Mouse (Mus musculus): ENCODE measurements at regions not wholly inside any gene's neighbourhood (a gene's known extent, or its start where the extent isn't known, plus 50 kb on each side); places are given as distances from the start of the nearest gene placed in this dataset.
A peak's percentile ranks its signal among the peaks of the same experiment; 100 is the strongest.

DNA sequence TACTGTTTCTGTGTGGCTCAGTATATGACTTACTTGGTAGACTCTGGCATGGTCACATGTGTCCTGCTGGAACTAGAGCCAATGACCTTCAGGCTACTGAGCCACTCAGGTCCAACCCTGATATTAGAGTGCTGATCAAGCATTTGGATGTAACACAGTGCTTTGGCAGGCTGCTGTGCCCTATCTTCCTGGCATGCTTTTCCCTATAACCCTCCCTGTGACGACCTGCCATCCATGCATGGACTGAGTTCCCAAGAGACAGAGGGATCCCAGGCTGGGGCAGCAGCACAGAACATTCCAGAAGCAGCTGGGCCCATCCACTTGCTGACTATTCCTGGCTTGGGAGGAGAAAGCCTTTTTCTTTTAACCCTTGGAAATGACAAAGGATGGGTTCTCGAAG, 451.4 kb downstream of the Cd83 start:
- DNase-seq (ENCODE audit: low read depth, low spot score) = no peak

DNA sequence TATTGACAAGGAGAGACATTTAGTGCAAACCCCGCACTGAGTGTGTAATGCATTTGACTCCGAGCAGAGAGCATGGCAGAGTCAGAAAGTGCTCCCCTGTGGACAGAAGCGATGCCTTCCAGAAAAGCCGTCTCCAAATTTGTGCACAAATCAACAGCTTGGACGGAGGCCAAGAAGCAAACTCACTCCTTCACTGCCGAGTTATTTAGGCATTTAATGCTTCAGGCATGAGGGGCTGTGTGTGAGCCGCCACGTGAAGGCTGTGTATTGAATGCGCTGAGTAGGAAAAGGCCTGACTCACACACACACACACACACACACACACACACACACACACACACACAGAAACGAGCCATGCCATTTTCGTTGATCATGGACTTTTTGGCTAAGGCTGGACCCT, 453.7 kb downstream of the Cd83 start:
- no peak for DNase-seq (ENCODE audit: low read depth, low spot score)

DNA sequence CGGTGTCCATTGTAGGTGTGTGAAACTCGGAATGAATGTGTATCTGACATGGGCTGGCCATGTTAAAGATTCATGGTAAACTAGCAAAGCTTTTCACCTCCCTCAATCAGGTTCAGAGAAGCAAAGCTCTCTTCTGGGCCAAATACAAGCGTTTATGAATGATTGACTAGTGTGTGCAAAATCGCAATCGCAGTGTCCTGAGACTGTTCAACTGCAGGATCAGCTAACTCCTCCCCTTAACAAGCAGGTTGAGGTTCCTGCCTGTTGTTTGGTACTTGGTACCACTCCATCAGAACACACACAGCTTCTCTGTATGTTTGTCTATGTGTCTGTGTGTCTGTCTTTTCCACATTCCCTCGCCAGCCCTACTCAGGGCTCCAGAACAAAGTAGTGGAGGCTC, 458.6 kb downstream of the Cd83 start:
- no peak for DNase-seq (ENCODE audit: low read depth, low spot score)

DNA sequence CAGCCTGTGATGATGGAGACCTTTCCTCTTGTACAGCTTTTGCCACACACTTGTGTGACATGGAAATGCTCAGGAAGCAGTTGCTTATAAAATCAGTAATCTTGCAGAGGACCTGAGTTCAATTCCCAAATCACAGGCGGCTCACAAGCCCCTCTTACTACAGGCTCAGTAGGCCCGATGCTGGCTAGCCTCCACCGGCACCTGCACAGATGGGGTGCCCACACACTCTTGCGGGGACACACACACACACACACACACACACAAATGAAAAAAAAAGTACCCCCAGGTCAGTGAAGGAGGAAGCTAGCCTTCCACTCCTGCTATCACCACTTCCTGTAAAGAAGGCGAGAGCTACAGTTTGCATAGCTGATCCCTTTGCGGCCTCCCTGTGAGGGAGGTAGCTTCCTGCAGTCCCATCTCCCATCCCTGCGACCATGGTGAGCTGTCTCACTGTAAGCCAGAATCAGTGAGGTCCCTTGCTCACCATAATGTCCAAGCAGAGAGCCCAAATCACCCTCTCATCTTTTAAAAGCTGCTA, 462.2 kb downstream of the Cd83 start:
- DNase-seq (ENCODE audit: low read depth, low spot score) = no peak

DNA sequence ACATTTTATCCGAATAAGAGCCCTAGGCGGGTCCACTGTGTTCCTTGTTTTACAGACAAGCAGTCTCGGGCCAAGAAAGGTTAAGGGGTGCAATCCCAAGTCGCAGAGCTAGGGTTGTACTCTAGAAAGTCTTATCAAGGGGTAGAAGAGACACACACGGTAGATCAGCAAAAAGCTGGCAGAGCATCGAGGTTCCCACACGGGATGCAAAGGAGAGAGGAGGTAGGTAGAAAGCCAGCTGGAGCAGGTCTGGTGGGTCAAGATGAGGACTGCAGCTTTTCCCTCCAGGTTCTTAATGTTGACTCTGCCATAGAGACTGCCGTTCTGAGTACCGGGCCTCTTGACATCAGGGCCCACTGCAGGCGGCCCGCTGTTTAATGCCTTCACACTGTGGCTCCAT, 463.3 kb downstream of the Cd83 start:
- DNase-seq (ENCODE audit: low read depth, low spot score) = no peak

DNA sequence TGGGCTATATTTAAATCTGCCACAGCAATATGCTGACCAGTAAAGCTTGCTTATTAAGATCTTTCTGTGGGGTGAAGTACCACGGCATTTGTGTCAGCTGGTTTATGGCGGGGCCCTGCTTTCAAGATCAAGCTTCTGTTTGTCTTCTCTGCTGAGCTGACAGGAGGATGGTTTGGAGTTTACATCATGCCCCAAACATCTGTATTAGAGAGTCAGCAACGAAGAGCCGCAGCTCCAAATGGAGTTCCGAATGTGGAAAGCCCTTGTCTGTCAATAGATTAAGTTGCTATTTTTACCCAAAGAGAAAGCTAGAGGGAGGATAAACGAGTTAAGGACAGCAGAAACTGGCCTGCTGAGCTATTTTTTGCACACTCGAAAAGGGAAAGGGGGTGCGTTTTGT, 463.8 kb downstream of the Cd83 start:
- DNase-seq (ENCODE audit: low read depth, low spot score) = no peak

DNA sequence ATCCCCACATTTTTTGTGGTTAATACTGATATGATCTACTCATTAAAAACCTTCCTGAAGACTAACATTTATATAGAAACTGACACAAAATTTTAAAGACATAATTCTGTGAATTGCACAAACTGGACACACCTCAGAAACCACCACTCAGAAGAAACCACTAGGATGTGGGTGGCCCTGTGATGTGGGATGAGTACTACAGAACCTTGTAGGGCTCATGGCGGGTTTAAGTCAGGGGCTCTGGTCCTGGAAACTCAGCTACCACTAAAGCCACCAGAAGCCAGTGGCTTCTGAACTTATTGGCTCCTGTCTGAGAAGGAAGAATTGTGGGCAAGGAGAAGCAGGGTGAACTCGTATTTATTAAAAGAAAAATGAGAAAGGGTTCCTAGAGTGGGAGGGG, 464.5 kb downstream of the Cd83 start:
- DNase-seq (ENCODE audit: low read depth, low spot score) = peak; percentile 37

DNA sequence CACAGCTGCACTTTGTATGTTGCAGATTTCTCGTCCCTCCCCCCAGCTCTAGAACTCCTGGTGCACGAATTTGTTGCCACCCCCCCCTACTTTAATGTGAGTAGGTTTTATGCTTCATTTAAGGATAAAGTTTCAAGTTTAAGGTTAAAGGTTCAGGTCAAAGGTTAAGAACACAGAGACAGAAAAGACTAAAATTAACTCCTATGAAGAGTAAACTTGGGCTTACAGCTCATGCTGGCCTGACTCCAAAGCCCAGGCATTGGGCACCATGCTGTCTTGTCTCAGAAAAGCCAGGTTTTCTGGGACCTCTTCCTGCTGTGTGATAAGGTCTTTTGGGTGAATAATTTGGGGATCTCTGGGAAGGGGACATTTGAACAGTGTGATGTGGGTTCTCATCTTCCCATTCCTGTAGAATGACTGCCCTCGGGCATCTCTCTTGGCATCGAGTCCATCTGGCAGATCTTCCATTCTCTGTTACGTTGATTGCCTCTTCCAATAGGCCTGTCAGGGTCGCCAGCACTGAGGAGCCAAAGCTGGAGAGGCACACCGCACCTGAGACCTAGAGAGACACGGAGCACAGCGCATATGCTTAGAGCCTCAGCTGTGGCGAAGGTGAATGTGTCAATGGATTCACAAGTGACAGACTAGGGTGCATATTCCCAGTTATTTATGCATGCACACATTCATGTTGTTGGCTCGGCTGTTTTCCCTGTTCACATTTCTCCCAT, 466.1 kb downstream of the Cd83 start:
- DNase-seq (ENCODE audit: low read depth, low spot score) = no peak

DNA sequence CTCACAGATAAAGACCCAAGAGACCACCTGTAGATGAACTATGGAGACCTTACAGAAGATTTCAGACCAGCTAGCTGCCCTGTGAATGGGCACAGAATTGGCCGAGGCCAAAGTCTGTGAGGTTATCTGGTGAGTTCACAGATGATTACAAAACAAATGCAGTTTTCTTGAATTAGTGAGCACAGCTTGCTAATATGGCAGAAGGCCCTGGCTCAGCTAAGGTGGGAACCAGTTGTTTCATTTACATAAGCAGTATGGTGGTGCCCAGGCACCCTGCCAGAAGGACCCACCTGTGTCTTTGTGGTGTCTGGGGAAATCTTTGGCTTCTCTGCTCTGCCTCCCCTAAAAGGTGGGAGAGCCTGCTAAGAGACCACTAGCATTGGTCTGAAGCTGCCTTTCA, 466.9 kb downstream of the Cd83 start:
- no peak for DNase-seq (ENCODE audit: low read depth, low spot score)

DNA sequence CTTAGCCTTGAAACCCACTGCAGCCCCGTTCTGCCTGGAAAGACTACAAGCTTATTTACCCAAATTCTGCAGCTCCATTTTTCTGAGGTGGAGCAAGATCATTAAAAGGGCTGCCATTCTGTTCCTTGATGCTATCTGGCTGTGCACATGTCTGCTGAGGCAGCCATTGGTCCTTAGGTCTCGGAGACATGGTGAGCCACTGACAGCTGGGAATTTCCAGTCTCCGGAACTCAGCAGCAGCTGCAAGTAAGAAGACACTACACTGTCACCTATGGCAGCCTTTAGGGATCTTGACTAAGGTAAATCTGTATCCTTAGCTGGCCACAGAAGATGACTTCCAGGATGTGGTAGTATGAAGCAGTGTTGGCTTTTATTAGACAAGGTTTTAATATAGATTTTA, 467.9 kb downstream of the Cd83 start:
- DNase-seq (ENCODE audit: low read depth, low spot score) = no peak

DNA sequence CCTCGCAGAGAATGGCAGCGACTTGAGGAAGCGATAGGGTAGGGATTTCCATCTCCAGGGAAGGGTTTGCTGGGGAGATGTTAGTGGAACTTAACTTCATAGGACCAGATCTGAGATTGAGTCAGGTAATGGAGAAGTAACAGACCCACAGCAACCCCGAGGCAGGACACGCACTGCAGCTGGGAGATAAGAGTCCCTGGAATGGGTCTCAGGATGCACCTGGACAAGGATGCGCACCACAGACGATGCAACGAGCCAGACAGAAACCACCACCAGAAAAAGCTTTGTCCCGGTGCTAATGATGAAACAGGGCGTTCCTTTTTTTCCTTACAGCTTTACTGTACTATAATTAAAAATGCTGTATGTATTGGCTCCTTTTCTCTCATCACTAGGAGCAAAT, 470.9 kb upstream of the Jarid2 start:
- no peak for DNase-seq (ENCODE audit: low read depth, low spot score)

DNA sequence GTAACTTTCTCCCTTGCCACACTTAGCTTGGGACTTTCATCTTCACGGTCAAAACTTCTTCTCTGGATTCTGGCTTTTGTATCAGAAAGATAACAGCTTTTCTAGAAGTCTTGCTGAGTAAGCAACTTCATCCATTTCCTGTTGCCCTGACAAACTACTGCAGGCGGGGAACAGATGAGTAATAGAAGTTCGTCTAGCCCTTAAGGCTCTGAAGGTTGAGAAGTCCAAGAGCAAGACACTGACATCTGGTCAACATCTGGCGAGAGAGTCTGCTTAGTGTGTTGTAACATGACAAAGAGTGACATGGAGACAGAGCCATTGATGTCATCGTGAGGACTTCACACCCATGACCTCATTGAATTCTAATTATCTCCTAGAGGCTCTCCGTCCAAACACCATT, 469.2 kb upstream of the Jarid2 start:
- no peak for DNase-seq (ENCODE audit: low read depth, low spot score)

DNA sequence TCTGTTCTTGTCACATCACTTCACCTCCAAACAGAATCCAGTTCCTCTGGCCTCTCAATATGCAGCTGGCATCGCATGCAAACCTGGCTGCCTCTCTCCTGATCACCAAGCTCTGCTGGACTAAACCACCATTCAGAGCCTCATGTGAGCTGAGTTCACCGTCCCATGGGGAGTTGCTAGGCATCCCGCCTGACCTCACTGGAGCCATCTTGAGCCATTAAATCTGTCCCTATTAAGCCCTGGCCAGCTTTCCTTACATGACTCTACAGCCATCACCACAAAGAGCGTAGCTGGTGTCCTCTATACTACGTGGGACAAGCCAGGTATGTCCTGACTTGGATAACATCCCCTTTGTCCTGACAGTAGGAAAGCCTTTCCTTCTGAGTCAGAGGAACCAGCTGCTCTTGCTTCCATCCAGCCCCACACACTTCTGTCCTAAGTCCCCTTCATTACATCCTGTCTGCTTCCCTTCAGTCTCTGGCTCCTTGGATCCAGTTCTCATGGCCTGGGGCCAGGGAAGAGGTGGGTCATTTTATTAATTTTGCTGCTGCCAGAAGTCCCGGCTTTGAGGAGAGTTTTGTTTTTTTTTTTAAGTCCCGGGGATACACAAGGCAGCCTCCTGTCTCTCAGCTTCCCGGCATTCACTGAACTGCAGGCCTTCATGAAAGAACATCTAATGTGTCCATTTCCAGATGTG, 468.5 kb upstream of the Jarid2 start:
- no peak for DNase-seq (ENCODE audit: low read depth, low spot score)

DNA sequence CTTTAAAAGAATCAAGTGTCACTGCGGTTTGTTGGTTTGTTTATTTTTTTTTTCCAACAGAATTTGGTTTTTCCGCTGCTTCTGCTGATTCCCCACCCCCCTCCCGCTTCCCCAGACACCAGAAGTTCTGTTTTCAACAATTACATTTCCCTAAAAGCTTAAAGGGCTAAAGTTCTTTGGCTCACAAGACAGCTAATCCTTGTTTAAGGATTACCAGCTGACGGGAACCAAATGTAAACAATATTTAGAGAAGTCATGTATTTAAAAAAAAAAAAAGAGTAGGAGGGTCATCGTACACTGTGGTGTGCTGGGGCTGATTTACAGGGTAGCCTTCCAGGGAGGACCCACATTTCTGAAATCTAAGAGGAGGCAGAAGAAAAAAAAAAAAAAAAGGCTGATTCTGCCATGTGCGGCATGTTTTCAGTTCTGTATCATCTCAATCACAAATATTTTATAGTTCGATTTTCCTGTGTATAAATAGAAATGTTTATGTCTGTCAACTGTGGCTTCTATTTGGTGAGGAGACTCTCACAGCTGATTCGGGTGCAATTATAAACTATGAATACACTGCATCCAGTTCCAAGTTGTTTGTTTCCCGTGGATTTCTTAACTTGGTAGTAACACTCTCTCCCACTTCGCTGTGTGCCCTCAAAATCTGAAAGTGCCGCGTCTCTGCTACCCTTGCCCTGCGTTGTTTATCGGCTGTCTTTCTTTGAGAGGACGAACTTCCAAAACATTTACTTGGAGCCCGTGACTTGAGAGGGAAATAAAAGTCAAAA, 456.3 kb upstream of the Jarid2 start:
- DNase-seq (ENCODE audit: low read depth, low spot score) = no peak

DNA sequence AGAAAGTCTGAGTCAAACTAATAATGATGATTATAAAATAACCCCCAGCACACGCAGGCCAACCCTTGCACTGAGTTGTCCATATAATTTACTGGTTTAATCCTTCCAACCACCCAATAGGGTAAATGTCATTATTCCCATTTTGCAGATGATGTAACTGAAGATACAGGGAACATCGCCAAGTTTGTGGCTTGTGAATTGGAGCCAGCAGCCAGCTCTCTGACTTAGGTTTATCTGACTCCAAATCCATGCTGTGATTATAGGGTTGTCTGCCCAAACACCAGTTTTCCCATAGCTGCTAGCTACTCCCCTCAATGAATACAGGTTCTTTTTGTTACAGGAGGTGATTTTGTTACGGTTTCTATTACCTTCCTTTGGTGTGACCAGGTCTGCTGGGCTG, 451.3 kb upstream of the Jarid2 start:
- DNase-seq (ENCODE audit: low read depth, low spot score) = no peak

DNA sequence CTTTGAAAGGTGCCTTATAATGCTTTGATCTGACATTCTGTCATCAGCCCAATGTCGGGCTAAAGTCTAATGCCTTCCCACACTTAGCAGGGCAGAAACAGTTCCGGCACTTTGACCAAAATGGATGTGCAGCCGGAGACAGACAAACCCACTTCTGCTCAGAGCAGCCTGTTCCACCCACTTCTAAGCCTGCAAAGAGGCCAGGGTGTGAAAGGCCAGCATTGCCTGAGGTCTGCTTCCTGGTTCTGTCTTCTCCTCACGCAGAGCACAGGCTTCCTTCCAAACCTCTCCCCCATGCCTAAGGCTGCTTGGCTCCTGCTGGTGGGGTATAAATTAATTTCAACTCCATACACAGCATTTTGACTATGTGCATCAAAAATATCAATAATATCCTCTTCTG, 450.2 kb upstream of the Jarid2 start:
- DNase-seq (ENCODE audit: low read depth, low spot score) = no peak

DNA sequence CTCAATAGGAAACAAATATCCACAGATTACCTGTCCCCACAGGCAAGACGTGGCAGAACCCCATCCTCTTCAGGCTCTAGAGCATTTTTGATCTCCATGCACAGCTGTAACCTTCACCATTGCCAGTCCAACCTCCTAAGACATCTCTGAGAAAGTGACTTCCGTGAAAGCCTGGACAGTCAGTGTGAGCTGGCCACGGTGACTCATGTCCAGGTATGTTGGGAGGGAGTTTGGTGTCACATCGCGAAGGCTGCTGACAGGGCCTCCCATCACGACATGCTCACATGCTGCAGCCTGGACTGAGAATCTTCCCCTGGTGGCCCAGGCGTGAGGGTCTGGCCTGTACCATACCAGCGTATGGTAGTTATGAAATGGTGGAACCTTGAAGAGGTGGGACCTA, 449.0 kb upstream of the Jarid2 start:
- DNase-seq (ENCODE audit: low read depth, low spot score) = no peak

DNA sequence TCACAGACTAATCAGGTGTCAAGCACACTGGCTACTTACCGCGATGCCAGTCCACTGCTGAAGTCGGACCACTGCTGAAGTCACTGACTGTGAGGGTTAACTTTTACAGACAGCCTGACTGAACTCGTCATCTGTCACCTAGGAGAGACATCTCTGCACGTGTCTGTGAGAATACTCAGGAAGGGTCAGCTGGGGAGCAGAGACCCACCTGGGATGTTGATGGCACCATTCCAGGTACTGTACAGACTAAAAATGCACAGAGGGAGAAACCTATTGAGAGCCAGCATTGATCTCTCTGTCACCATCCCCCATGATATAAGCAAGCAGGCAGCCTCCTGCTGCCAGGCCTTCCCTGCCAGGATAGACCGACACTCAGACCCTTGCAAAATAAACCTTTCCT, 447.5 kb upstream of the Jarid2 start:
- DNase-seq (ENCODE audit: low read depth, low spot score) = no peak

DNA sequence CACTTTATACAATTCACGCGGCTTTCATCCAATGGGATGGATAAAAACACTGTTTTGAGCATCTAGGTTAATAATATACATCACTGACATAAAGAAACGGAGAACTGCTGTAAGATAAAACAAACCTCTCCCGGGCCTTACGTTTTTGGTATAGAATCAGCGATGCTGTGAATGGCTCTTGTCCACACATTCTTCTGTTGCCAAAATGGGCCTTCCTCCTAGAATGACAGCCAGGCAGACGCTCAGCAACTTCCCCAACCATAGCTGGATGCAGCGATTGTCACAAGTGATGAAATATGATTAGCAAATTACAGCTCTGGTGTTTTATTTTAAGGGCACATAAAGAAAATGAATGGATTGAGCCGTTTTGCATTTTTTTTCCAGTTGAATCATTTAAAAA, 447.0 kb upstream of the Jarid2 start:
- DNase-seq (ENCODE audit: low read depth, low spot score) = no peak

DNA sequence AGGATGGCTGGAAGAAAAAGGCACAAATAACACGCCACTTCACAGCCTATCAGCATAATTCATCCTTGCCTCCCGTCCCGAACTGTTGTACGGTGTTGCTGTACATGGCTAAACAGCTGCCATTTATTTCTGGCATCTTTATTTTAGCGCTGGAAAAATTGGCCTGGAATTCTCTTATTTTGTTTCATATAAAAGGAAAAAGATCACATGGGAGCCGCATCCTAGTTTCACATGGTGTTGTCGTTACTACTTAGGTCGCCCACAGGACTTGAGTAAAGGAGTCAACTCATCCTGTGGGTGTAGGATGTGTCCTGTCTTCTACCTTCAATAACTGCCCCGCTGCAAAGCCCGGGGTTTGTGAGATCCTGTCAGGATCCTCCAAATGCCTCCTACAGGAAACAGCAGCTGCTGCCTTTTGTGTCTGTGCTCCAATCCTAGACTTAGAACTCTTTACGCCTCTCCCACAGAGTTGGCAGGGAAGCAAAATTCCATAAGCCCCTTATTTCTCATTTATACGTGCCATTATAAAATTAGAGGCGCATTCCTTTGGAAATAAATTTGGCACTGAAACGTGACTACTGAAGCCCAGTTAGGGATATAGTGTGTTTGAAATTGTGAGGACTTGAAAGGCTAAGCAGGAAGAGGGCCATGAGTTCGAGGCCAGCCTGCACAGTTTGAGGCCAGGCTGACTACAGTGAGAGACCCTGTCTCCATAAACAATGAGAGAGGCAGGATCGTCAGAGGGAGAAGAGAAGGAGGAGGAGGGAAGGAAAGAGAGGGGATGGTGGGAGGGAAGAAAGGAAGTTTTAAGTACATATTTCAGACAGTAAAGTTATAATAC, 446.3 kb upstream of the Jarid2 start:
- no peak for DNase-seq (ENCODE audit: low read depth, low spot score)

DNA sequence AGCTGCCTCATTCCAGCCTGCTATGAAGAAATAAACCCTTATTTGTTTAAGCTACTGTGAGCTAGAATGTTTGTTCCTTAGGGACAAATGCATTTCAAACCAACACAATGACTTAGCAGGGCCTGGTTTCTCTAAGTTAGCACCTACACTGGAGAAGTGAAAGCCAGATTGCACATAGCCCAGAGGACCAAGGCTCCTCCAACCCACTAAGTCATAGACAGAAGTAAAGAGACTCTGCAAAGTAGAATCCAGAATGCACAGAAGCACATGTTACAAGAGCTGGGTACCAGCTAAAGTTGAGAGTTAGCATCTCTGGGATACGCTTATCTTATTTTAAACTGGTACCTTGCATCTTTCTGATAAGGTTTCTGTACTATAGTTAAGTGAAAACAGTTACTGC, 443.4 kb upstream of the Jarid2 start:
- no peak for DNase-seq (ENCODE audit: low read depth, low spot score)

DNA sequence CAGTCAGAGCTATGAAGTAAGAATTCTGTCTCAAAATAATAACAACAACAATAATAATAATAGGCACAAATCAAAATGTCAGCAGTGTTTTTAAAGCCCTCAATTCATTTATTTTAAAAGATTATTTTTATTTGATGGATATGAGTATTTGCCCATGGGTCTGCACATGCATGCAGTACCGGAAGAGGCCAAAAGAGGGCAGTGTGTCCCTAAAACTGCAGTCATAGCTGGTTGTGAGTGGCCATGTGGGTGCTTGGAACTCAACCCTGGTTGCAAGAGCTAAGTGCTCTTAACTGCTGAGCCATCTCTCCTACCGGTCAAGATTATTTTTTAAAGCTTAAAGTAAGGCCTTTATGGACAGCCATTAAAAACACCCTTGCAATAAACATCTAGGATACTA, 439.1 kb upstream of the Jarid2 start:
- peak; percentile 50 for DNase-seq (ENCODE audit: low read depth, low spot score)

All from CD4-positive, CD25-positive, alpha-beta regulatory T cell, adult 2 months (primary cell).